Mouse (Mus musculus): ENCODE results near the gene Tarbp1.
"Not testable (repeated sequence)": the region's sequence is repeated elsewhere in the genome, so short reads cannot be mapped to it uniquely, and the experiment has no call there.

The Tarbp1 gene

DNA sequence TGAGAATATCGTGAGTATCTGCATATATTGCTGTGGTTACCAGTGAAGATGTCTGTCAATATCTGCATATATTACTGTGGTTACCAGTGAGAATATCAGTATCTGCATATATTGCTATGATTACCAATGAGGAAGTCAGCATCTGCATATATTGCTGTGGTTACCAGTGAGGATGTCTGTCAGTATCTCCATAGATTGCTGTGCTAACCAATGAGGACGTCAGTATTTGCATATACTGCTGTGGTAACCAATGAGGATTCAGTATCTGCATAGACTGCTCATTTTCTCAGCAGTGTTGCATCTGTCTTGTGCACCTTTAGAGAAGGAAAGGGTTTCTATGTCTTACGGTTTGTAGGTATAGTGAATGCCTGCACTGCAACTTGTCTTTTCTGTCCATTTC, 54.0 kb downstream of the Tarbp1 start:
- DNase-seq (ENCODE audit: low spot score in 2 of 2) = peak in 1 of 2 experiments; percentile 7

GRCm38 (mm10) chr8:126405030-126405429, 69.8 kb downstream of the Tarbp1 start:
- no peak for DNase-seq (ENCODE audit: low spot score in 2 of 2)

DNA sequence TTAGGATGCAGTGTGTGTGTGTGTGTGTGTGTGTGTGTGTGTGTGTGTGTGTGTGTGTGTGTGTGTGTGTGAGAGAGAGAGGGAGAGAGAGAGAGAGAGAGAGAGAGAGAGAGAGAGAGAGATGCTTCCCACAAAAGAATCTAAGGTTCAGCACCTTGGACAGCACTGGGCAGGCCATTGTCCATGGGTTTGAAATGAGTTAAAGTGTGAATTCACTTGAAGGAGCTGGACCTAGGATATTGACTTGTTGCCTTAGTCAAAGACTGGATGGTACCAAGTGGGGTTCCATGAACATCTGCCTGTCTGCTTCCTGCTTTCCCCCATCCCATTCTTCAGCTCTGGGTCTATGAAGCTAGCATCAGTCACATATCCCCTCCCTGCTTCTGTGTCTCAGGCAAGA, 70.3 kb downstream of the Tarbp1 start:
- not testable (repeated sequence) for DNase-seq (ENCODE audit: low spot score in 2 of 2)

DNA sequence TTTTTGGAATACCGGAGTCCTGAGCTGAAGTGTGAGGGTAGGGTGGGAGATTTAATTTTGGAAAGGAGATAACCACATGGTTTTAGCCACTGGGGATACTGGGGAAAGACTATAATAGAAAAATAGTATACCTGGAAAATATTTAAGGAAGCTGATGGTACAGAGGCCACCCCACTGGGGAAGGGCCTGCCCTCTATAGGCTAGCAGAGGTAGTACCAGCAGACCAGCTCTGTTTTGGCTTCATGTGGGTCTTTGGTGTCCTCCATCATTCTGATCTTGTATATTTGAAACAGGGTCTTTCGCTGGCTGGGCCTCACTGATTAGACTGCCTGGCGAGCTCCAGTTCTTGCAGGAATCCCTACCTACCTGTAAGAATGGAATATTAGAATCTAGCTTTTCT, 76.5 kb downstream of the Tarbp1 start:
- no peak for DNase-seq (ENCODE audit: low spot score in 2 of 2)

- DNase-seq (ENCODE audit: low spot score in 2 of 2) = no peak
Observed at GRCm38 (mm10) chr8:126395917-126396316, 78.9 kb downstream of the Tarbp1 start.

DNA sequence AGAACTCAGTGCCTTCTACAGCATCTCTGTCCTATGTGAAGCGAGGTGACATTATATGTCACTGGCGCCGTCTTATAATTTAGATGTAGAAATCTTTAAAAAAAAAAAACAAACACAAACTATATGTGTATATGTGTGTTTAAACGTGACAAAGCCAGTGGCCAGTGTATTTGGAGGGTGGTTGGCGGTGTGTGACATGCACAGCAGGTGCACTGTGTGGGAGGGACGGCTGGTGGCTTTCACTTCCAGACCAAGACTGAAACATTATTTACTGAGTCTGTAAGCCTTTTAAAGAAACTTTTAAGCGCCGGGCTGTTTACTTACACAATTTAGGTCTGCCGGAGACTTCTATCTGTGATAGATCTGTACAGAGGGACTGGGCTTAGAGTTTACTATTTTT, 79.5 kb downstream of the Tarbp1 start:
- DNase-seq (ENCODE audit: low spot score in 2 of 2) = no peak

GRCm38 (mm10) chr8:126391541-126391940, 83.3 kb downstream of the Tarbp1 start:
- no peak for DNase-seq (ENCODE audit: low spot score in 2 of 2)

GRCm38 (mm10) chr8:126387566-126387965, 87.3 kb downstream of the Tarbp1 start:
- no peak for DNase-seq (ENCODE audit: low spot score in 2 of 2)

DNA sequence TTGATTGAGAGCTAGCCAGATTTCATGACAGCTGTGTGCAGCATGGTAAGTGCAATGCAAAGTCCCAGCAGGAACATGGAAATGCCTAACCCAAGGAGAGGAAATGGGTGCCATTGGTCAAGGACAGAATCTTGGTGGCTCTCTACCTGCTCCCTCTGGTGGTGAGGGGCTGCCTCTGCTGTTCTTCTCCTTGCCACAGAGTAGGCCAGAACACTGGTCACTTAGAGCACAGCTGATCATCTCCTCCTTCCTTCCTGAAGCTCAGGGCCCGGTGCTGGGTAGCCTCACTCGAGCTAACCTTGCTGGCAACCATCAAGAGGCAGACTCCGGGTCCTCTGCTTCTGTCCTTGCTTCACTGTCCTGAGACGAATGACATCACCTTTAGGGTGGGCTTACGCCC, 92.1 kb downstream of the Tarbp1 start:
- DNase-seq (ENCODE audit: low spot score in 2 of 2) = peak in 1 of 2 experiments; percentile 19

- no peak for DNase-seq (ENCODE audit: low spot score in 2 of 2)
Observed at GRCm38 (mm10) chr8:126382216-126382615, 92.6 kb downstream of the Tarbp1 start.

- DNase-seq (ENCODE audit: low spot score in 2 of 2) = no peak
Observed at GRCm38 (mm10) chr8:126381299-126381698, 93.6 kb downstream of the Tarbp1 start.

GRCm38 (mm10) chr8:126380141-126380540, 94.7 kb downstream of the Tarbp1 start:
- DNase-seq (ENCODE audit: low spot score in 2 of 2) = no peak

GRCm38 (mm10) chr8:126379580-126379979, 95.3 kb downstream of the Tarbp1 start:
- no peak for DNase-seq (ENCODE audit: low spot score in 2 of 2)

All from thymus, postnatal 10 days (tissue).